Mouse (Mus musculus): Measurements from ENCODE around the gene Gm6583.

The Gm6583 gene

DNA sequence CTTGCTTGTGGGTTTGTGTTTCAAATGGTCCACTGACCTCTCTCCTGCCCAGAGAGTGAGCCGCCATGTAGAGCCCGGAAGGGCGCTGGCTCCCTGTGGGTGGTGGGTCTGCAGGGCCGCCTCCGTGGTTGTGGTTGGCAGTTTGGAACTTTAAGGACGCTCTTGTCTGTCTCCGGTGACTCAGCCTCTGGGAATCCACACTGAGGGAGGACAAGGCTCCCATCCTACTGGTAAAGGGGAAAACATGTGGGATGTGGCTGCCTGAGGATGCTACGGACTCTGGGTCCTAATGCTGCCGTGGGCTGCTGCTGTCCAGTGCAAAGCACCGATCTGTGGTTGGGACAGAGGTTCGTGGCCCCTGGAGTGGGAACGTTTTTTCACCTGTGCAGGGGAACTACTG is 12.1 kb upstream of the Gm6583 start:
- in situ Hi-C loops (cut with MboI), result no loop called here

DNA sequence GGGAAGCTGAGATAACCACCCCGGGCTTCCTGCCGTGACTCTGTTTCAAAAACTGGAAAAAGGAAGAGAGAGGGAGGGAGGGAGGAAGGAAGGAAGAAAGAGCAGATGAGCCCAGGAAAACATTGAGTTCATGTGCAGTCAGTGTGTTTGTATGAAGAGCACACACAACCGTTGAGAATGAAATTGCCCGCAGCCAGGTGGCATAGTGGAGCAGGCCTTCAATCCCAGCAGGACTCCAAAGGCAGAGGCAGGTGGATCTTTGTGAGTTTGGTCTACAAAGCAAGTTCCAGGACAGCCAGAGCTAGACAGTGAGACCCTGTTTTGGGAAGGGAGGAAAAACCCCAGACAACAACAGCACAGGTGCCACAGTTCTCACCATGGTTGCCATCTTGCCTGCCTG is 11.5 kb upstream of the Gm6583 start:
- in situ Hi-C loops (cut with MboI), result no loop called here

DNA sequence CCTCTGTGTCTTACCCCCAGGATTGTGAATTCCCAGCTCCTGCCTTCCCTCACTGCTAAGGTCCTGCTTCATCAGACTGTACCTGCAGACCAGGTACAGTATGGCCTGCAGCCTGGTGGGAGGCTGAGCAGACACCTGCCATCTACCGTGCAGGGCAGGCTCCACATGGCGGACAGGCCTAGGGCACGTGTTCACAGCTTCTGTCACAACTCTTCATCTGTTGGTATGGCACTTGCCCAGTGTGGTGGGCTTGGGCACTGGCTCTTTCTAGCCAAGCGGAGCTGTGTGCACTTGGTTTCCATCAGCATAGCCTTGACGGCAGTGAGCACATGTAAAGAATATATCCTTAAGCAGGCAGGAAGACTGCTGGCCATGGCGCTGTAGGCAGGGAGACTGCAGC is 11.0 kb upstream of the Gm6583 start:
- in situ Hi-C loops (cut with MboI), result no loop called here

DNA sequence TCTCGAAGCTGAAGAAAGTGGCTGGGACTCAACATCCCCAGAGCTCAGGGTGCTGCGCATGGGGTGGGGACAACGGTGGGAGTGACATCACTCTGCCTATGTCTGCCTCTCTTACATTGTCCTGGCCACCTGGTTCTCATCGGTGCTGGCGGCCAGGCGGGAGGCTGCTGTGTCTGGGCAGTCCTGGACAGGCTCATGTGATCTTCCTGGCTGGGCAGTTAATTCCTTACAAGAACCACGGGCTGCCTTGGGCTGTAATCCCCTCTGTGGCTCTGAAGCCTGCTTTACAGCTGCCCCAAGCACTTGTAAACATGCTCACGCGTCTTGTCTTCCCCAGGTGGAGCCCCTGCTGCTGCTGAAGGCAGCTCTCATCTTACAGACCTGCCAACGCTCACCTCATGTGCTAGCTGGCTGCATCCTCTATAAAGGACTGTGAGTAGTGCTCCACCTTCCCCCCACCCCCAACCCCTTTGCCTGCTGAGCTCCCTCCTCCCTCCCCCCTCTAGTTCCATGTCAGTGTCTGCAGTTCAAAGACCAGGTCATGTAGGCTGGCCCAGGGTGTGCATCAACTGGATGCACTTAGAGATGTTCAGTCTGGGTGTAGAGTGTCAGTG is 8.5 kb upstream of the Gm6583 start:
- in situ Hi-C loops (cut with MboI), result no loop called here

DNA sequence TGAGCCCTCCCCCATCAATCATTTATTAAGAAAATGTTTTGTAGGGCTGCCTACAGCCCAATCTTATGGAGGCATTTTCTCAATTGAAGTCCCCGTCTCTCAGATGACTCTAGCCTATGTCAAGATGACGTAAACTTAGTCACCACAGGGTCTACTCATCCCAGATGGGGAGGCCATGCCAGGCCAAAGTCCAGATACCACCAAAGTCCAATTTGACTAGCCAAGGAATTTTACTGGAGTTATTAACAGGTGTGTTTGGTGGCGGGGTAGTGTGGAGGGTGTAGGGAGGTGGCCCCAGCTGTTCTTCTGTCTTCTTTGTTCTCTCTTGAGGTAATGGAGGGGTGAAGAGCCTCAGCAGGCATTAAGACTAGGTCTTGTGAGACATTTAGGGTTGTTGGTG is 4.2 kb upstream of the Gm6583 start:
- in situ Hi-C loops (cut with MboI), result no loop called here

DNA sequence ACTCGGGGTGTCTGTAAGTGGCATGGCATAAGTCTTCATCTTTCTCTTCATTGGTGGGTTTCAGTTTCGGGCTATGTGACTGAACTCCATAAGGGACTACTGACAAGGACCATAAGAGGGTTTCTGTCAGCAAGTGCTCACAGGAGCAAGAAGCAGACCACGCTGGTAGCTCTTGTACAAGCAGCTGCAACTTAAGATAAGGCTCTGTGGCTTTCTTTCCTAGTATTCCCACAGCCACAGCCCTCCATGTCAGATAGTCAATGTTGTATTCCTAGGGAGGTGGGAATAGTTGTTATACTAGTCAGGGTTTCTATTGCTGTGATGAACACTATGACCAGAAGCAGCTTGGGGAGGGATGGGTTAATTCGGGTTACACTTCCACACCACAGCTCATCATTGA is 3.7 kb upstream of the Gm6583 start:
- in situ Hi-C loops (cut with MboI), result no loop called here

DNA sequence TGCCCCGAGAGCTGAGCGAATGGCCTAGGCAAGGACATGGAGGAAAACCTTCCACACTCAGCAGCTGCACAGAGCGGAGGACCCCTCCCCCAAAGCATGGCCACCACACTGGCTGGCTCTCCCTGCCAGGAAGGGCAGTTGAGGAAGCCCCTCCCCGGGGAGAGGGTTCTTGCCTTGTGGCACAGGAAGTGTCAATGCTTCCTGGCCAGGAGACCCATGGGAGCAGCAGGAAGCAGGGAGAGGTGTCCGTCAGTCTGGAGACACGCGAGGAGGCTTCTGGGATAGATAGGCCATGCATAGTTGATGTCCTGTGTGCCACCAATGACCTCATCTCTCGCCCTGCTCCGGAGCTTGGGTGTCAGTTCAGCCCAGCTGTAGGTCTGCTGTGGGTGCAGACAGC is 489 bp upstream of the Gm6583 start:
- in situ Hi-C loops (cut with MboI), result no loop called here

DNA sequence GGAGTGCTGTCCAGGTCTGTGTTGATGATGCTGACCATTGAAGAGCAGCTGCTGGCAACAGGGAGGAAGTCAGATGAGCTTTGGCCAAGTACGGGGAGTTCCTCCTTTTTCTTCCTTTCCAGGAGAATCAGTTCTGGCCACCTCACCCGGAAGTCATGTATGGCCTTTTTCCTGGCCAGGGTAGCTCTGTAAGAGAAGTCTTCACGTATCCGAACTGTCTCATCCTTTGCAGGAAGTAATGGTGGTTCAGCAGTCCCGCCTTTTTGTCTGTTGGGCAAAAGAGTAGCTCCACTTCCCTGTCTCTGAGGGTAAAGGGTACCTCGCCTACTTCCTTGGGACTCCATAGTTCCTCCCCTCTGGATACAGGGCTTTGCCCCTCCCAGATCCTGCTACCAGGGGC is 340 bp downstream of the Gm6583 start:
- in situ Hi-C loops (cut with MboI), result no loop called here

DNA sequence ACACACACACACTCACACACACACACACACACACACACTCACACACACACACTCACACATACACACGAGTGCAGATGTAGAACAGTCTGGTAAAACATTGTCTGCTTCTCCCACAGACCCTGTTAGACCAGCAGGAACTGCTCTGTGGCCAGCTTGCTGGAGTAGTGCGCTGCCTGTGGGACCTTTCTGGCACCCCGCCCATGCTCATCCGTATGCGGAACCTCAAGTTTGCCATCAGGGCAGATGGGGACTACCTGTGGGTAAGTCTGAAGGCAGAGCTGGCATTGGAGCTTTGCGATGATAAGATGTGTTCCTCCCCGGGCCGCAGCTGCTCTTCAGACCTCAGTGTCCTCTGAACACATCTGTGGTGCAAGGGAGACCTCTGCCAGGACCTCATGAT is 6.7 kb downstream of the Gm6583 start:
- in situ Hi-C loops (cut with MboI), result no loop called here

DNA sequence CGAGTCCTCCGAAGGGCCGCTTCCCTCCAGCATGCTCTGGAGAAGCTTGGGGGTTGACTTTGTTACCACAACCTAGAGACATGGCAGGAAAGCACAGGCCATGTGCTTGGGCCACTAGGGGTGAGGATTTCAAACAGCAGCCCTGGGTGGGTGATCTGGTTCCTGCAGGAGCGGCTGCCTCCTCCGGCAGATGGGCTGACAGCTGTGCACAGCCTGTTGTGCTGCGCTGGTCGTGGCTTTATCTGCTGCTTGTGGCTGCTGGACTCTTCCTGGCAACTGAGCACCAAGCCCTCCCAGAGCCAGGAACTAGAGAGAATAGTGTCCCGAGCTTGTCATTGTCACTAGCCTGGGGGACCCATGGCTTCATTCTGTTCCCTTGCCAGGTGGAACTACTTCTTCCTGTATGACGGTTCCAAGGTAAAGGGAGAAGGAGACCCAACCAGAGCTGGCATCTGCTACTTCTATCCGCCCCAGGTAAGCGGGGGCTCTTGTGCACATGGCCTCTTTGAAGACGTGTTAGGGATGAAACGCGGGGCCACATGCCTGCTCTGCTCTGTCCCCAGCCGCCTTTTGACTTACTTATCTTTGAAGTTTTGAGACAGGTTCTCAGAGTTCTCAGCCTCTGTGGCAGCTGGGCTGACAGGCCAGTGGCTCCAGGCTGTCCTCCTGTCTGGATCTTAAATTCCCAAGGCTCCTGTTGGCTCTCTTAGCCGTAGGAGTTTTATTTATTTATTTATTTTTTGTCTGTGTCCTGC is 9.4 kb downstream of the Gm6583 start:
- in situ Hi-C loops (cut with MboI), result no loop called here

DNA sequence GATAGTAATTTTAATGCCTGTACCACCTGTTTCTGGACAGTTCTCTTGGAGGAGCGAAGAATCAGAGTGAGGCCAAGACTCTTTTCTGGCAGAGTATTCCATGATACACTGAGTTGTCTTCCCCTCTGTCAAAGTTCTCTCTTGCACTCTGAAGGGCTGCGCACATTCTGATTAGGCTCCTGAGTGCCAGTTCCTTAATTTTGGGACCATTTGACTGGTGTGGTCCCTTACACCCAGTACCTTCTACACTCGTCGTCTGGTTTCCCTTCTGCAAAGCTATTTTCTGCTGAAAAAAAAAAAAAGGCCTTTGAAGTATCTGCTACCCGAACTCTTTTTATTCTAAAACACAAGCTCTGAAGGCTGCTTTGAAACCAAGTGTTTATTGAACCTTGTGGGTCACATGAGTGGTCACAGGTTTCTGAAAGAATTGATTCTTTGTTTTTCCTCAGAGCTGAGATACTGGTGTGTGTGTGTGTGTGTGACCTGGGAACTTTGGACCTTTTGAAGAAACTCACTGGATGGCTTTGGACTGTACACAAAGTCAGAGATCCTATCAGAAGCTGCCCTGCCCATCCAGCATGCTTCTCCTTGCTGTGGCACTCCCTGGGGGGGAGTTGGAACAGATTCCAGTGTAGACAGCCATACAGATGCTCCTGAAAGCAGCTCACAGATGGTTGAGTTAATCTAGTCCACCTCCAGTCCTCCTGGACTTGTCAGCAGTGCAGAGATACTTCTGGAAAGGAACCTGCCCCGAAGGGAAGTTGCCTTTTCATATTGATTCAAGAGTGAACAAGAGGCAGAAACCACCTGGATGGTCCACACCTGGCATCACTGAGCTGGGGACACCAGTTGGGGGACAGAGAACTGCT is 11.5 kb downstream of the Gm6583 start:
- in situ Hi-C loops (cut with MboI), result no loop called here

DNA sequence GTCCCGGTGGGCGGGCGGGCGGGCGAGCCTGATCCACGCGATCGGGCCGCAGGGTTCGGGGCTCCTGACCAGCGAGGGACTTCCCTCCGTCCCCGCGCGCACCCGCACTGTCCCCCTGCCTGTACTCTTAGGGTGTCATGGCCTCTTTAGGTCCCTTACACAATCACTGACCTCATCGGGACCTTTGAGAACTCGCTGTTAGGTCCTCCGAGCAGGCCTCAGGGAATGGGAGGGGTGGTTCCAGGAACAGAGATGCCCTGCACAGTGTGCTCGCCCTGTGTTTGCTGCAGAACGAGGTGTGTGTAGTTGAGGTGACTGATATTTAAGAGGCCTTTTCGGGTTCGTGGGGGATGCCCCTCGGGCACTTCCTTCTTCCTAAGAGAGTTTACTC is 12.6 kb downstream of the Gm6583 start:
- in situ Hi-C loops (cut with MboI), result no loop called here

DNA sequence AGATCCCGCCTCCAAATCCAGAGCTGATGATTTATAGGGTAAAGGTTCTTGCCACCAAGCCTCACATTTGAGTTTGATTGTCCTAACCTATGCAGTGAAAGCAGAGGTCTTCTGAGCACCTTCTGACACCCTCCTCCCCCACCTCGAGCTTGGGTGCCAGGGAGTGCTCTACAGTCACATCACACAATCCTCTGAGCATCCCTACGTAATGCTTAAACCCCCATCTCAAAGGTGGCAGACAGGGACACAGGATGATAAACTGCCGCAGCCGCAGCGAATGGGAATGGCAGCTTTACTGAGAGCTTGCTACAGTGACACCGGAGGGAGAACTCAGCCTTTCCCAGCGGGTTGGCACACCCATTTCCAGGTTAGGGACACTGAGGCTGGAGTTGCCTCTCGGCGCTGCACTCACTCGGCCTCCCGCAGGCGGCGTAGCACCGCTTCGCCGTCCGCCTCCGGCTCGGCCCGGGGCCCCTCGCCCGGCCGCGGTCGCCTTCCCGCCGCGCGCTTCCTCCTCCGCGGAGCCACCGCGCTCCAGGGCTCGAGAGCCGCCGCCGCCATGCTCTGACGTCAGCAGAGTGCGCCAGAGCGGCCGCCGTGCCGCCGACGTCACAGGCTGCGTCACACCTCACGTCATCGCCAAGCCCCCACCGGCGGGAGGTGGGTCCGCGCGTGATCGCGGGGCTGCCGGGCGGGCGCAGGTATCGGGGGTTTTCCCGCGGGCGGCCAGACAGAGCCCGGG is 13.2 kb downstream of the Gm6583 start, which contains the start of the genes Srrd and Hps4:
TSS of gene Srrd (minus strand) at position 578 of the 742 bp plus-strand sequence.
TSS of gene Hps4 (plus strand) at position 621 of the 742 bp plus-strand sequence.
- in situ Hi-C loops (cut with MboI), result no loop called here

DNA sequence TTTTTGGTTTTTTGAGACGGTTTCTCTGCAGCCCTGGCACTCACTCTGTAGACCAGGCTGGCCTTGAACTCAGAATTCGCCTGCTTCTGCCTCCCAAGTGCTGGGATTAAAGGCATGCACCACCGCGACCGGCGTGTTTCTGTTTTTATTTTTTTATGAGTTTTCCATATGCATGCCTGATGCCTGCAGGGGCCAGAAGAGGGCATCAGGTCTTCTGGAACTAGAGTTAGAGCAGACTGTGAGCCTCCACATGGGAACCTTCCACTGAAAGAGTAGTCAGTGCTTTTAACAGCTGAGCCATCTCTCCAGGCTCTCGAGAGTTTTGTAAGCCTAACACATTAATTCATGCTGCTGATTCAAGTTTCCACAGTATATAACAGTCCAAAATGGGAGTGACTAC is 16.6 kb downstream of the Gm6583 start:
- in situ Hi-C loops (cut with MboI), result loop anchor here (5.0 kb wide), 1 partner anchor 97 kb away; no protein-coding TSS in a partner anchor

DNA sequence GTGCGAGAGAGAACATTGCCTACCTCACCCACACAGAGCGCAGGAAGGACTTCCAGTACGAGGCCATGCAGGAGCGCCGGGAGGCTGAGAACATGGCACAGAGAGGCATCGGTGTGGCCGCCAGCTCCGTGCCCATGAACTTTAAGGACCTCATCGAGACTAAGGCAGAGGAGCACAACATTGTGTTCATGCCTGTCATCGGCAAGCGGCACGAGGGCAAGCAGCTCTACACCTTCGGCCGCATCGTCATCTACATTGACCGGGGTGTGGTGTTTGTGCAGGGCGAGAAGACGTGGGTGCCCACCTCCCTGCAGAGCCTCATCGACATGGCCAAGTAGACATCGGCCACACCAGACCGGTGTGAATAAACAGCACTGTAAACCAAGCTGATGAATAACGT is 18.8 kb downstream of the Gm6583 start:
- in situ Hi-C loops (cut with MboI), result loop anchor here (5.0 kb wide), 1 partner anchor 95 kb away; no protein-coding TSS in a partner anchor

DNA sequence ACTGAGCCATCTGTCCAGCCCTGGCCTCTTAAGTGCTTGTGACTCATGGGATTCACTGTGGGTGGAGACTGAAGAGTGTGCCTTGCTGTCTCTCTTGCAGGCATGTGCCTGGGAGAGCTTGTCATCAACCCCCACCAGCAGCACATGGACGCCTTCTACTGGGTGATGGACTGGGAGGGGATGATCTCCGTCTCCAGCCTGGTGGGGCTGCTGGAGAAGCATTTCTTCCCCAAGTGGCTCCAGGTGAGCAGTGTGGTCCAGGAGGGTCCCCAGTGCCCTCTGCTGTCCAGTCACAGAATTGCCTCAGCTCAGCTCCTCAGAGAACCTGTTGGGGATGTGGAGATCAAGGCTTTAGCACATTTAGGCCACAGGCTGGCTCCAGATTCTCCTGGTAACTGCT is 20.4 kb downstream of the Gm6583 start:
- in situ Hi-C loops (cut with MboI), result loop anchor here (5.0 kb wide), 1 partner anchor 93 kb away; no protein-coding TSS in a partner anchor

DNA sequence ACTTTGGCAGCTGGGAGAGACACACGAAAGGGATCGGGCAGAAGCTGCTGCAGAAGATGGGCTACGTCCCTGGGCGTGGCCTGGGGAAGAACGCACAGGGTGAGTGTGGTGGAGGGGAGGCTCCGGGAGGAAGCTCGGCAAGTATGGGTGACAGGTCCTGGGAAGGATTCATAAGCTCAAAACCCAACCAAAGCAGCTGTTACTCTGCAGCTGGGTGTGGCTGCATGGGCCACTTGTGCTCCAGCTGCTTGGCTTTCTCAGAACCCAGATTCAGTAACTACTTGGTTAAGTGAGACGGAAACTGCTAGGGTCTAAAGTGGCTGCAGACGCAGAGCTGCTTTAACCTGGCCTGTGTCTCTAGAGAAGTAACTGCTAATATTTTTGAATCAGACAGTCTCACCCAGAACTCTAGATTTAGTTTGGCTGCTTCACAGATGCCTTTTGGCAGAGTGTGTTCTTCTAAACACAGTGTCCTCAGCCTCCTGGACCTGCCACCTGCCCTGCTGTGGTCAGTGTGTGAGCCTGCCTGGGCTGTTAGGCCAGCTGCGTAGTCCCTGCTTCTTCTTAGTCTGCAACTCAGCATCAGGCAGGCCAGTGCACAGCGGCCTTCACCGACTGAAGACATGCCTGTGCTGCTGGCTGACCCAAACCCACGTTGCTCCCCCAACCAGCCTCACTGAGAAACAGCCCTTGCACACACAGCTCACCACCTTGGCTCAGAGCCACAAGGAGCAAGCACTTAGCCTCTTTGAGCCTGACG is 25.8 kb downstream of the Gm6583 start:
- in situ Hi-C loops (cut with MboI), result no loop called here

DNA sequence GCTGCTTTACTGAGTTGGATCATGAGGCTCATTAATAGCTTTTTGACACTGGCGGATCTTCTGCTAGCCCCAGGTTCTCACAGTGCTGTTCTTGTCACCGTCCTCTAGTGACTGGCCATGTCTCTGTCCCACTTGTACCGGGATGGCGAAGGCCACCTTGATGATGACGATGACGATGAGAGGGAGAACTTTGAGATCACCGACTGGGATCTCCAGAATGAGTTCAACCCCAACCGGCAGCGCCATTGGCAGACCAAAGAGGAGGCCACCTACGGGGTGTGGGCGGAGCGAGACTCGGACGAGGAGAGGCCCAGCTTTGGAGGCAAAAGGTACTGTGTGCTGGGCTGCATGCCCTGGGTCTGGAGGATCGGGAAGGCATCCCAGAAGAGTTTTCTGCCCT is 28.0 kb downstream of the Gm6583 start:
- in situ Hi-C loops (cut with MboI), result no loop called here

DNA sequence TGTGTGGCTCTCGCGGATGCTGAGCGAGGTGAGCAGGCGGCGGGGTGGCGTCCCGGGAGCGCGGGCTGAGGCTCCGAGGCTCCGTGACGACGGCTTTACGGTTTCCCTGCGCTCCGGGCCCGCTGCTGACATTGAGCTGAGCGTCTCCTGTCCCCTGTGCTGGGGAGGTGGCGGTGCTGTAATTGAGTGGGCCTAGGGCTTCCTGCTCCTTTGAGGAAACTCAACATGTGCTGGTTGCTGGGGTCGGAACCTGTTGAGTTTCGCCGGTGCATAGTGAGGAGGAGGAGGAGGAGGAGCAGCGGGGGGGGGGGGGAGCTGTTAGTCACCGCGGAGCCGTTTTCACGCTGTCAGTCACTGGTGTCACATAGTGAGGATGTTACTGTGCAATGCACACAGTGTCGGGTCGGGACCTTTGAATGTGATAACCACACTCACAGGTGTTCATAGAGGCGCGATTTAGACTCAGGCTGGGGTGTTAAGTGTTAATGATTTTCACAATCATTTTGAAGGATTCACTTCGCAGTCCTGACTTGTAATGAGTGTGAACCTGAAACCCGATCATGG is 29.3 kb downstream of the Gm6583 start:
- in situ Hi-C loops (cut with MboI), result no loop called here

DNA sequence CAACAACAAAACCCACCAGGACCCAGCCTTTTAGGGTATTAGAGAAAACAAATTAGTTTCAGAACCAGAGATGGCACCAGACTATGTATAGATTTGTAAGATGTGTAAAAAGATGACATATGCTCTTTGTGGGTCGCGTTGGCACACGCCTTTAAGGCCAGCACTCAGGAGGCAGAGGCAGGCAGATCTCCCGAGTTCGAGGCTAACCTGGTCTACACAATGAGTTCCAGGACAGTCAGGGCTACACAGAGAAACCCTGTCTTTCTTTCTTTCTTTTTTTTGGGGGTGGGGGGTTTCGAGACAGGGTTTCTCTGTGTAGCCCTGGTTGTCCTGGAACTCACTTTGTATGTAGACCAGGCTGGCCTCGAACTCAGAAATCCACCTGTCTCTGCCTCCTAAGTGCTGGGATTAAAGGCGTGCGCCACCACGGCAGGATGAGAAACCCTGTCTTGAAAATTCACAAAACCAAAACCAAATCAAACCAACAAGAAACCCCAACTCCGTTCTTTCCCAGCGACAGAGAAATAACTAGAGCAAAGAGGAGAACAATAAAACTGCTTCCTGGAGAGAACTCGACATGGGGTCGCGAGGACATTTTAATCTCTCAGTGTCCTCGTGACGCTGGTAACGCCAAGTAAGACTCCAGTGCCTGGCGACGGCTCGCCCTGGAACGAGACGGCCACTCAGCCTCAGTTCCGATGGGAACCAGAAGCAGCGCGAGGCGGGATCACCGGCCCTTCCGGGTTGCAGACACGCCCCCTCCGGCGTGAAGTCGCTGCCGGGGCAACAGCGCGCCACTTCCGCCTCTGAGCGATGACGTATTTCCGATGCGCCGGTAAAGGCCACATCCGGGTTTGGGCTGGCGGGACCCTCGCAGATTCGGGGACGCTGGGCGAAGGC is 30.0 kb downstream of the Gm6583 start, which contains the start of gene Tfip11:
TSS of gene Tfip11 (plus strand) at position 813 of the 900 bp plus-strand sequence.
- in situ Hi-C loops (cut with MboI), result no loop called here

Measured in mature B cell (primary cell).